ENCODE assay signal across 8 mouse cellular contexts in the genomic region with DNA sequence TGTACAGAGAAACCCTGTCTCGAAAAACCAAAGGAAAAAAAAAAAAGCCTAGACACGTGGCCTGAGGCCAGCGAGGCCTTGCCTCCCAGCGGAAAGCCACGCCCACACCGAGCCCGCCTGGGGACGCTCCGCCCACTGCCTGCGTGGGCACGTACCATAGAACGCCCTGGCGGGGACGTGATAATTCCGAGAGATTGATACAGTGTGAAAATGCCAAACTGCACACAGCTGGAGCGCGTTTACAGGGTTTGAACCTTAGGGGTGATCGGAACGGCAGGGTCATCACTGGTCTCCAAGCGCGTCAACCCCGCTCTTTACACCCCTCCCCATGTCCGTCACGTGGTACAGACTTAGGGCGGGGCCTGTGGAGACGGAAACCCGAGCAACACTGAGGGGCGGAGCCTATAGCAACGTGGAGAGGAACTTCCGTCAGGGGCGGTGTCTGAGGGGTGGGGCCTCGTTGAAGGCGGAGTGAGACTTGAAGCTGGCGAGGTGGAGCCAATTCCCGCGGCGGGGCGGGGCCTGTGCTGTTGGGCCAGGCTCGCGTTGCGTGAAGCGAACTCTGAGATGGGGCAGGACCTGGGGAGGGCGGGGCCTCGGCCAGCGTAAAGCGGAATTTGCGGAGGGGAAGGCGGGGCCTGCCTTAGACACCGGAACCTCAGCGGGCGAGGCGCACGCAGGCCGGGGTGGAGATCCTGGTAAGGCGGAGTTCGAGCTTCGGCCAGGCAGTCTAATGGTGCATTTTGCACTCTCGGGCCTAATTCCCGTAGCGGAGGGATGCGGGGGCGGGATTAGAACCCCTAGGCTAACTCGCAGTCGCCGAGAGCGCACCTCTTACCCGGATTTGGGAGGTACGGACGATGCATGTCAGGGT. TPM values are rescaled to one million over a fixed set of nuclear protein-coding genes. Genes with fewer than 3 reads are reported as not detected.
A peak's percentile ranks its signal among the peaks of the same experiment; 100 is the strongest.
DNase-seq lines count a peak whose midpoint lies in the region; ATAC-seq lines count a peak whose summit lies in the region.

Gene Brat1, plus strand, starts transcription at position 634 of the 874 bp plus-strand sequence.

- peaks cover 14% of the 10 kb centered on the region; the same call in 1 of the 2 replicates for H3K79me2 ChIP-seq in macrophage (ENCODE audit: inconsistent target)

- H3K9me3 ChIP-seq in hindbrain, embryonic 16.5 days (ENCODE audit: control insufficient read depth, low read length): no peaks in the 10 kb centered on the region

- peak within 1 kb of the TSS; percentile 52 for H3K4me3 ChIP-seq in hindbrain, embryonic 16.5 days (ENCODE audit: low read length)
- H3K4me3 ChIP-seq in macrophage (ENCODE audit: inconsistent target): peak within 1 kb of the TSS; percentile 72

- H3K4me1 ChIP-seq in hindbrain, embryonic 16.5 days (ENCODE audit: control insufficient read depth, insufficient read depth, low read depth, low read length): peaks cover 25% of the 10 kb centered on the region

- peak; percentile 99 for DNase-seq in WW6 (ENCODE audit: low read depth, low spot score)
- peak; percentile 99 for DNase-seq in cerebellum, postnatal 4 days (ENCODE audit: low spot score in 2 of 2)
- peak; percentile 100 for DNase-seq in gastrocnemius, adult 18-20 months (ENCODE audit: low spot score)
- peak; percentile 99 to 100 for DNase-seq in left cerebral cortex, adult 18-20 months (ENCODE audit: low spot score in 2 of 2)
- DNase-seq in right cerebral cortex, adult 18-20 months: peak; percentile 100
- peak; percentile 97 for DNase-seq in urinary bladder, postnatal 10 days (ENCODE audit: low spot score)

- peaks cover 3% of the 10 kb centered on the region; the same call in 1 of the 2 replicates for H3K36me3 ChIP-seq in hindbrain, embryonic 16.5 days (ENCODE audit: control insufficient read depth, insufficient read depth, low read length)
- H3K36me3 ChIP-seq in macrophage (ENCODE audit: inconsistent target): no peaks in the 10 kb centered on the region

- peak within 1 kb of the TSS; percentile 92 for H3K27ac ChIP-seq in hindbrain, embryonic 16.5 days (ENCODE audit: low read depth, low read length)
- peak within 1 kb of the TSS; percentile 89 for H3K27ac ChIP-seq in macrophage

- WGBS in hindbrain, embryonic 16.5 days: under 1% methylated on average over 69 of the region's 69 CpGs
- whole genome bisulfite sequencing in macrophage (ENCODE audit: missing documents): under 1% methylated on average over 69 of the region's 69 CpGs

- H3K27me3 ChIP-seq in hindbrain, embryonic 16.5 days (replicated peaks; ENCODE audit: control insufficient read depth, insufficient read depth, low read length): no peaks in the 10 kb centered on the region

- H3K9ac ChIP-seq in hindbrain, embryonic 16.5 days (ENCODE audit: low read depth, low read length): peak within 1 kb of the TSS; percentile 72

- peak; percentile 92 for ATAC-seq in hindbrain, embryonic 16.5 days

- peak within 1 kb of the TSS; percentile 79 for H3K4me2 ChIP-seq in hindbrain, embryonic 16.5 days (ENCODE audit: low read length)

RNA-seq across cellular contexts. Expression of gene Brat1, which starts in this region (rescaled TPM):
- 1 to 10 TPM; 4.5 to 5.3 TPM for total RNA-seq in gastrocnemius, adult 18-20 months (2021)
- 24.3 and 27.4 TPM in 2 replicates for polyA plus RNA-seq in hindbrain, embryonic 16.5 days (2015; fragmentation: Nextera tagmentation; extraction: Ambion mirVana)
- 10 to 100 TPM; 17.6 to 17.8 TPM for total RNA-seq in left cerebral cortex, adult 18-20 months (2021)
- total RNA-seq in macrophage (2018; cell fraction: chromatin; rRNA removed): 10 to 100 TPM in 17 of 26 experiments, 1 to 10 TPM in 9; 3.5 to 33.9 (median 16.1) TPM
- total RNA-seq in macrophage (2018; cell fraction: cytosol; rRNA removed): 10 to 100 TPM in 15 of 26 experiments, 1 to 10 TPM in 11; 3.5 to 13.9 (median 10.4) TPM
- 10 to 100 TPM in 15 of 26 experiments, 1 to 10 TPM in 11; 5.1 to 27.5 (median 13.2) TPM for total RNA-seq in macrophage (2018; cell fraction: nucleus; rRNA removed)
- 5.1 to 13.0 TPM (median 10.3 TPM) in 3 replicates for polyA plus RNA-seq in macrophage (2018)

Comparison
In these comparisons a context has a peak if more than half of its experiments do, and no peak if none do; other contexts are left out.
1. Peak in every context shown above with its lines: DNase-seq, ATAC-seq, H3K4me3 ChIP-seq and H3K27ac ChIP-seq.